Mouse (Mus musculus): ENCODE measurements around the gene Abca8b.

DNA sequence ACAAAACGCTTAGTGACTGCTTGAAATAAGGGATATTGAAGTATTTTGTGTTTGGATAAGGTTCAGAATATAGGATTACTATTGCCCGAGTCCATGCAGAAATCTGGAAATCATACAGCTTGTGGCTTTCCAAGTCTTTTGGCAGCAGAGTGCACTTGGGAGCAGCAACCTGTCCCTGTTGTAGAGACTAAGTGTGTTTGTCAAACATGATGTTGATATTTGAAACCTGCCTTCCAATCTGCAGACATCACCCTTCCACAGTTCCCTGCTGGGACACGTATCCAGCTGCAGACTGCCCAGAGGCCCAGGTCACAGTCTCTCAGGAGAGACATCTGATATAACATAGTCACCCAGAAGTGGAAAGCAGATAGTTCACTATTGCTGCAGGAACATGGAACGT is 100.1 kb downstream of the Abca8b start:
- TF ChIP-seq CTCF (IDR thresholded peaks at IDR 0.05) (no peak), EP300 (IDR thresholded peaks at IDR 0.05) (no peak)

Data from lung, postnatal 0 days (tissue).